Mouse (Mus musculus) heart, embryonic 10.5 days (tissue): Measurements from ENCODE around the gene Galp. TPM values are rescaled to one million over a fixed set of nuclear protein-coding genes. Genes with fewer than 3 reads are reported as not detected.
"Not testable (repeated sequence)": the region's sequence is repeated elsewhere in the genome, so short reads cannot be mapped to it uniquely, and the experiment has no call there.

Experiments
- DNase-seq: peaks from one replicate; pipeline ENCODE4 v3.0.0-alpha.2; 2017; ENCODE audit warnings: low spot score
- H3K27ac ChIP-seq: fragments of 300-500 bp; sonication (generic); 2 replicates; pipeline ENCODE4 v1.5.1; 2016; ENCODE audit warnings: mild to moderate bottlenecking
- H3K27me3 ChIP-seq: fragments of 300-500 bp; sonication (generic); 2 replicates; pipeline ENCODE4 v1.6.1; 2016; ENCODE audit warnings: mild to moderate bottlenecking; ENCODE audit not compliant: poor library complexity, insufficient read depth, severe bottlenecking
- H3K36me3 ChIP-seq: fragments of 300-500 bp; sonication (generic); 2 replicates; pipeline ENCODE4 v1.6.1; 2016; ENCODE audit warnings: mild to moderate bottlenecking, moderate library complexity
- H3K4me1 ChIP-seq: fragments of 300-500 bp; sonication (generic); 2 replicates; pipeline ENCODE4 v1.6.1; 2016; ENCODE audit warnings: mild to moderate bottlenecking
- H3K4me3 ChIP-seq: fragments of 300-500 bp; sonication (generic); 2 replicates; pipeline ENCODE4 v1.5.1; 2016; ENCODE audit warnings: mild to moderate bottlenecking, moderate library complexity
- H3K9me3 ChIP-seq: fragments of 300-500 bp; sonication (generic); 2 replicates; pipeline ENCODE4 v1.6.1; 2016; ENCODE audit warnings: mild to moderate bottlenecking, moderate library complexity
- WGBS: fragments of 180-500 bp; shearing (Covaris S2); methylation state at CpG from one replicate; pipeline ENCODE4 v1.1.7; 2016; 5-methylcytosine and 5-hydroxymethylcytosine counted together
- polyA plus RNA-seq: library from polyadenylated mRNA; unstranded; fragments of >200 nt; fragmentation: Nextera tagmentation; extraction: Ambion mirVana; gene quantifications from 2 replicates; pipeline ENCODE4 v1.2.1, GENCODE M21; 2016

The Galp gene
- polyA plus RNA-seq, 1 experiment from 2014 or later: not detected

DNA sequence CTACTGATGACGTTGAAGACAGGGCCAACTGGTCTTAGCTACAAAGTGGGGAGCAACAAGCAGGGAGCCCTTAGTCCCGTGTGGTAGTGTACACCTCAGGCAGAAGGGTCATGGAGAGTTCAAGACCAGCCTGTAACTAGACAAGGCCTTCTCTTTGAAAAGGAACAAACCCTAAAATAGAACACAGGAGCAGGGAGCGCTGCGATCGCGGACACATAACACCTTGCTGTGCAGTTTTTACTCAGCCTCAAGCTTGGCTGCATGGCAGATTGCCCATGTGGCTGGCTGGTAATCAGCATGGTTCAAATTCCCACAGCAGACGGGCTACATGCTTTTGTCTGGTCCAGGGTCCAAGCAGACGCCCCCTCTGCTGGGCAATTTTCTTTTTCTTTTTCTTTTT is 12.4 kb upstream of the Galp start:
- Histone ChIP-seq H3K27ac (no peak overlapping the region), H3K9me3 (peaks cover 6% of the 10 kb centered on the region; the same call in 1 of the 2 replicates), H3K4me1 (0 out of 2 replicates have a peak, but pooled peaks cover 4% of the 10 kb centered on the region), H3K27me3 (peaks cover 16% of the 10 kb centered on the region), H3K4me3 (no peak overlapping the region), H3K36me3 (peaks cover 61% of the 10 kb centered on the region)
- 69% methylated on average over 8 of the region's 8 CpGs for WGBS
- DNase-seq: no peak

DNA sequence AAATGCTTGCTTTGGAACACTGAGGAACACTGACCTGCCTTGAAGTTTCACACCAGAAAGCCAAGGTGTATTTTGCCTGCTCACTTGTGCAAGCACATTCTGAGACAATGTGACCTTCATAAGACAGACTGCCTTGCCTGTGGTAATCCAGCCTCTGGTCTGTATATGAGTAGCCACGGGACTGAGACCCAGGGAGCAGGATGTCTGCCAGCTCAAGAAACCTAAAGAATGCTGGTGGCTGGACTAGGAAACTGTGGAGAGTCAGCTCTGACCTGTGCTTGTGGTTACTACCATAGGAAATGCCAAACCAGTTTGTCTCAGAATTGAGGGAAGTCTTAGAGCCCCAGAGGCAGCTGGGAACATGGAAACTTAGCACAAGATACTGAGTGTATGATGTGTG is 11.5 kb upstream of the Galp start:
- no peak overlapping the region for H3K4me3 ChIP-seq
- peaks cover 67% of the 10 kb centered on the region for H3K36me3 ChIP-seq
- WGBS: 97% methylated on average over 1 of the region's 1 CpGs
- DNase-seq: no peak
- peaks cover 24% of the 10 kb centered on the region for H3K27me3 ChIP-seq
- 0 out of 2 replicates have a peak, but pooled peaks cover 6% of the 10 kb centered on the region for H3K4me1 ChIP-seq
- no peak overlapping the region for H3K27ac ChIP-seq
- H3K9me3 ChIP-seq: peaks cover 10% of the 10 kb centered on the region; the same call in 1 of the 2 replicates

DNA sequence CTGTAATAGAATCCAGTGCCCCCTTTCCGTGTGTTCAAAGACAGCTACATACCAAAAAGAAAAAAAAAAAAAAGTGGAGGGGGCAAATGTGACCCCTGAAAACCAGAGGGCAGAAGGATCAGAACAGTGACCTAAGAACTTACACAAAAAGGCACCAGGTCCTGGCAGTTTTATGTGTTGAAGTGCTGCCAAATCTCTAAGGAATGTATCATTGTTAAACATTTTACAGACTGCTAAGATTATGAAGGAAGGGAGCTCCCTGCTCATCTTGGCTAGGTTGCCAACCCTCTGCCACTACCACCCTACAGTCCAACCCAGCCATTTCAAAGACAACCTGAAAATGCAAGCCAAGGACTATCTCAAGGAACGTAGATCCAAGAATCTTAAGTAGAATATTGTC is 10.7 kb upstream of the Galp start:
- Histone ChIP-seq H3K4me1 (0 out of 2 replicates have a peak, but pooled peaks cover 6% of the 10 kb centered on the region), H3K9me3 (peaks cover 10% of the 10 kb centered on the region; the same call in 1 of the 2 replicates), H3K27me3 (peaks cover 25% of the 10 kb centered on the region), H3K27ac (no peak overlapping the region), H3K4me3 (no peak overlapping the region), H3K36me3 (peaks cover 67% of the 10 kb centered on the region)
- 82% methylated on average over 2 of the region's 2 CpGs for WGBS
- no peak for DNase-seq

DNA sequence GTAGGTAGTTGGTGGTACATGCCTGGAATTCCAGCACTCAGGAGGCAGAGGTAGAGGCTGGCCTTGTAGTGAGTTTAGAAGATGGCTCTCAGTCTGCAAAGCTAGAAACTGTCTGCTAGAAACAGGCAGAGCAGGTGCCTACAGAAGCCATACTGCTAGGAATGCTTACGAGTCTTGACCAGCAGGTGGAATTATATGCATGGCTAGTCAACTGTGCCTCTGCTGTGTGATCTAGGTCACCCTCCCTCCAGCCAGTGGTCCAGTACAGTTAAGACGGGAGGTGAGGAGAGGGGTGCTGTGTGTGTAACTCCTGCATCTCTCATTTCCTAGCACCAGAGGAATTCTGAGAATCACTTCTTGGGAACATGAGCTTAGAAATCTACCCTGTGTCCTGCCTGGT is 10.1 kb upstream of the Galp start:
- 77% methylated on average over 2 of the region's 2 CpGs for WGBS
- DNase-seq: no peak
- peaks cover 67% of the 10 kb centered on the region for H3K36me3 ChIP-seq
- no peak overlapping the region for H3K4me3 ChIP-seq
- no peak overlapping the region for H3K27ac ChIP-seq
- peaks cover 10% of the 10 kb centered on the region; the same call in 1 of the 2 replicates for H3K9me3 ChIP-seq
- H3K4me1 ChIP-seq: 0 out of 2 replicates have a peak, but pooled peaks cover 6% of the 10 kb centered on the region
- H3K27me3 ChIP-seq: peaks cover 25% of the 10 kb centered on the region

DNA sequence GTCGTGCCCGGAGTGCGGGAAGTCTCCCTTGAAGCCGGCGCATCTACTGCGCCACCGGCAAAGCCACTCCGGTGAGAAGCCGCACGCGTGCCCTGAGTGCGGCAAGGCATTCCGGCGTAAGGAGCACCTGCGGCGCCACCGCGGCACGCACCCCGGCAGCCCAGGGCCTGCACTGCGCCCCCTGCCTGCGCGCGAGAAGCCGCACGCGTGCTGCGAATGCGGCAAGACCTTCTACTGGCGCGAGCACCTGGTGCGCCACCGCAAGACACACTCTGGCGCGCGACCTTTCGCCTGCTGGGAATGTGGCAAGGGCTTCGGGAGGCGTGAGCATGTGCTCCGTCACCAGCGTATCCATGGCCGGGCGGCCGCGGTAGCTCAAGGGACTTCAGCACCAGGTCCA is 7.3 kb upstream of the Galp start:
- Histone ChIP-seq H3K36me3 (peaks cover 57% of the 10 kb centered on the region), H3K4me3 (peak overlapping the region; percentile 35), H3K4me1 (0 out of 2 replicates have a peak, but pooled peaks cover 6% of the 10 kb centered on the region), H3K27me3 (peaks cover 25% of the 10 kb centered on the region), H3K9me3 (peaks cover 10% of the 10 kb centered on the region; the same call in 1 of the 2 replicates), H3K27ac (no peak overlapping the region)
- DNase-seq: no peak
- 27% methylated on average over 45 of the region's 45 CpGs for WGBS

DNA sequence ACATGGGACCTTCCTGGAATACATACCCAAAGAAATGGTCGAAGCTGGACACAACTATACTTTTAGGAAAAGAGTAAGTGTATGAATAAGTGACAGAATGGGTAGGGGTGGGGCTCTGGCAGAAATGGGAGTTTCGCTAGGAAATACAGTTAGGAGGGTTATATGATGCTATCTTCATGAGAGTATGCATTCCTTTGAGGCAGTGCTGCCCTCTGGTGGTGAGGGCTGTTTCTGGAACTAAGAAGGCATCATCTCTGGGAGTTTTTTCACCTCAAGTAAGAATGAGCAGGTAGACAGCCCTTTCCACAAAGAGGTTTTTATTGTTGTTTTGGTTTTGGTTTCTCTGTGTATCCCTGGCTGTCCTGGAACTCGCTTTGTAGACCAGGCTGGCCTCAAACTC is 5.5 kb upstream of the Galp start:
- peaks cover 25% of the 10 kb centered on the region for H3K27me3 ChIP-seq
- H3K36me3 ChIP-seq: peaks cover 41% of the 10 kb centered on the region
- peaks cover 10% of the 10 kb centered on the region; the same call in 1 of the 2 replicates for H3K9me3 ChIP-seq
- no peak overlapping the region for H3K4me3 ChIP-seq
- 37% methylated on average over 3 of the region's 3 CpGs for WGBS
- 0 out of 2 replicates have a peak, but pooled peaks cover 6% of the 10 kb centered on the region for H3K4me1 ChIP-seq
- DNase-seq: no peak
- H3K27ac ChIP-seq: no peak overlapping the region

DNA sequence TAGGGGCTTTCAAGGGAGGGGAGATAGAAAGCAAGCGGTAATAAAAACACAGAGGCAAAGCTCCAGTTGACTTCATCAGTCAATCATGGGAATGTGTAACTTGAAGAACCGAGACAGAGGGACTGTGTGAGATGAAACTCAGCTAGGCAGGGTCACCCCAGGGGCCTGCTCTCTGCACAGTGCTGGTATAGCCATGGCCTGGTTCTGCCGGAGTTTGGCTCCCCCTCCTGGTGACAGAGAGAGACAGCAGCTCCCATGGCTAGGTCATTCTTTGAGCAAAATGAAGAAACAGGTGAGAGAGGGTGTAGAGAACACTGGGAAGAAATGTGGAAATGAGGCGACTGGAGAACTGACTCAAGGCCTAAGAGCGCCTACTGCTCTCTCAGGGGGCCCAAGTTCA is 2.8 kb upstream of the Galp start:
- WGBS: 19% methylated on average over 5 of the region's 5 CpGs
- H3K36me3 ChIP-seq: peaks cover 13% of the 10 kb centered on the region
- DNase-seq: no peak

DNA sequence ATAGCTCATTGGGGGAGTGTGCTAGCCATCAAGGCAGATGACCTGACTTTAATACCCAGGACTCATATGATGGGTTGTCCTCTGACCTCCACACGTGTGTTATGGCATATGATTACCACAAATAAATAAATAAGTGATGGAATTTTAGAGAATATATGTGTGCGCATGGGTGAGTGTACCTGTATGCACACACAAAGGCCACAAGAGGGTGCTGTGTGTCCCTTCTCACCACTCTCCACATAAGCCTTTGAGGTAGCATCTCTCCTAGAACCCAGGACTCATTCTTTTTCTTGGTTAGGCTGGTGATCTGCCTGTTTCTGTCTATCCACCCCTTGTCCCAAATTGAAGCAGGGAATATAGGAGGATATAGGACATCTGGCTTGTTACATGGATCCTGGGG is 1.1 kb upstream of the Galp start:
- Histone ChIP-seq H3K36me3 (no peaks in the 10 kb centered on the region), H3K9me3 (no peaks in the 10 kb centered on the region), H3K27me3 (no peaks in the 10 kb centered on the region), H3K4me1 (no peaks in the 10 kb centered on the region), H3K27ac (no peak overlapping the region), H3K4me3 (no peak overlapping the region)
- 56% methylated on average over 2 of the region's 2 CpGs for WGBS
- DNase-seq: no peak

More for the DNA sequence above, 2.8 kb upstream of the Galp start:
- peaks cover 9% of the 10 kb centered on the region; the same call in 1 of the 2 replicates for H3K9me3 ChIP-seq
- H3K27me3 ChIP-seq: peaks cover 13% of the 10 kb centered on the region
- H3K27ac ChIP-seq: no peak overlapping the region
- 0 out of 2 replicates have a peak, but pooled peaks cover 5% of the 10 kb centered on the region for H3K4me1 ChIP-seq
- no peak overlapping the region for H3K4me3 ChIP-seq

DNA sequence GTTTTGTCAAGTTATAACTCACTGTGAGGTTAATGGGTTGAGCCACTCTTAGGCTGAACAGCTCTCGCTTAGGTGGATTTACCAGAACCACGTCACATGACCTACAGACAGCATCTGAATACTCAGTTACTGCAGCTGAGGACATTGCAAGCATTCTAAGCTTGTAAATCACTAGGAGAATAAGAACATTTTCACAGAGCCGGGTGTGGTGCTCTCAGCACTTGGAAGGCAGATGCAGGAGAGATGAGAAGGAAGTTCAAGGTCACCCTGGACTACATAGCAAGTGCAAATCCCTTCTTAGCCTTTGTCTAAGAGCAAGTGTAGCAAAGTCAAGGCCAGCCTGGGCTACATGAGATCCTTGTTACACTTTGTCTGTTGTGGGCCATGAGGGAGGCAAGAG is 7.3 kb downstream of the Galp start:
- 72% methylated on average over 3 of the region's 3 CpGs for WGBS
- Histone ChIP-seq H3K4me1 (no peaks in the 10 kb centered on the region), H3K27me3 (no peaks in the 10 kb centered on the region), H3K9me3 (no peaks in the 10 kb centered on the region), H3K36me3 (no peaks in the 10 kb centered on the region), H3K27ac (no peak overlapping the region), H3K4me3 (no peak overlapping the region)
- DNase-seq: no peak

DNA sequence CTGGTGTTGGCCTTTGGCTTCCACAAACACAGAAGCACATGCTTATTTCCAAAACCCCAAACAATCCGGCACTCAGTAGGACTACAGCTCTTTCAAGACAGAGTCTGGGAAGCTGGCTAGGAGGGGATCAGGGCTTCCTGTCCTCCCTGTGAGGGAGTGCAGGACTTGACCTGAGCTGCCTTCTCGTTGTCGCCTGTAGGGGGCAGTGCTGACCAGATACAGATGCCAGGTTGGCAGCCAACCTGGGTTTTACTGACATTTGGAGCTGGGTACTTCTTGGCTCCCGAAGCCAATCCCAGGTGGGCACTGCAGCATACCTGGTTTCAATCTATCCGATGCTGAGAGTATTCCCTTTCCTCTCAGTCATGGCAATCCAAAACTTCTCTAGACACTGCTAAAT is 16.3 kb downstream of the Galp start:
- Histone ChIP-seq H3K27ac (no peak overlapping the region), H3K4me3 (no peak overlapping the region), H3K4me1 (no peaks in the 10 kb centered on the region), H3K27me3 (no peaks in the 10 kb centered on the region), H3K9me3 (peaks cover 14% of the 10 kb centered on the region), H3K36me3 (no peaks in the 10 kb centered on the region)
- WGBS: 38% methylated on average over 5 of the region's 5 CpGs
- no peak for DNase-seq

DNA sequence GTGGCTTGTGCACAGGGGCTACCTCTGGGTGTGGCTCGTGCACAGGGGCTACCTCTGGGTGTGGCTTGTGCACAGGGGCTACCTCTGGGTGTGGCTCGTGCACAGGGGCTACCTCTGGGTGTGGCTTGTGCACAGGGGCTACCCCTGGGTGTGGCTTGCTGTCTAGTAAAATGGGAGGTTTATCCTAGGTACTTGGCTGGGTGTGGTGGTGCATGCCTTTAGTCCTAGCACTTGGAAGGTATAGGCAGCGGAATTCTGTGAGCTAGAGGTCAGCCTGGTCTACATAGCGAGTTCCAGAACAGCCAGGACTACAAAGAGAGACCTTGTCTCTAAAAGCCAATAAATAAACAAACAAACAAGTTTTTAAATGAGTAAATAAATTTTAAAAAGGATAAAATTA is 17.8 kb downstream of the Galp start:
- H3K9me3 ChIP-seq: peaks cover 14% of the 10 kb centered on the region
- DNase-seq, H3K4me1 ChIP-seq, H3K36me3 ChIP-seq, H3K27me3 ChIP-seq, H3K4me3 ChIP-seq, H3K27ac ChIP-seq: not testable (repeated sequence)
- 79% methylated on average over 4 of the region's 4 CpGs for WGBS

DNA sequence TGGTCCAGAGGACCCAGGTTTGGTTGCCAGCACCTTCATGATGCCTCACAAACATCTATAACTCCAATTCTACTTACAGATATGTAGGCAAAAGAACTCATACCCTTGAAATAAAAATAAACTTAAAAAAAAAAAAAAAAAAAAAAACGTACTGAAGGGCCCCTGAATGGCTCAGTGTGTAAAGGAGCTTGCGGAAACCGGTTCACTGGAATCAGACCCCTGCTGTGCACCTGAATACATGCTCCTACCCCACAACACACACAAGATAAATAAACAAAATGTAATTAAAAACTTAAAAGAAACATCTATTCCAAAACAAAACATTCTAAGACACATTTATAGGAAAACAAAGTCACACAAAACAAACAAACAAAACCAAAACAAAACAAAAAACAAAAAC is 23.3 kb downstream of the Galp start:
- Histone ChIP-seq H3K4me1 (no peaks in the 10 kb centered on the region), H3K27me3 (no peaks in the 10 kb centered on the region), H3K4me3 (no peak overlapping the region), H3K27ac (no peak overlapping the region), H3K36me3 (no peaks in the 10 kb centered on the region), H3K9me3 (peaks cover 10% of the 10 kb centered on the region)
- no peak for DNase-seq
- WGBS: 60% methylated on average over 3 of the region's 3 CpGs

DNA sequence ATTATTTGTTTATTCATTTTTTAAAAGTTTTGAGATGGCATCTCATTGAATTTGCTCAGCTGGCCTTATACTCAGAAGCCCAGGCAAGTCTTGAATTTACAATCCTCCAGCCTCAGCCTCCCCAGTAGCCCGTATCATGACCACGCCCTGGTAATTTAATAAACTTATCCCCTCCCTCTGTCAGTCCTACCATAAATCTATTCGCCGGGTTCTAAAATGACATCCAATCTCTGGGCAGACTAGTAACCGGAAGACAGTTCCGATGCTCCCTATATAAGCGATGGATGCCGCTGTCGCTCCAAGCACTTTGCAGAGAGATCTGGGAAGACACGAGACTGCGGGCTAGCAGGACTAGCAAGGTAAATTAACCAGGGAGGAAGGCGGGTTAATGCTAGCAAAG is 25.1 kb downstream of the Galp start, which contains the start of gene Zscan5b:
Zscan5b (plus strand) TSS at position 301 of the 400 bp plus-strand sequence.
- DNase-seq: no peak
- Histone ChIP-seq H3K27me3 (no peaks in the 10 kb centered on the region), H3K27ac (no peak within 1 kb of the TSS), H3K4me3 (no peak within 1 kb of the TSS), H3K4me1 (no peaks in the 10 kb centered on the region), H3K9me3 (peaks cover 10% of the 10 kb centered on the region), H3K36me3 (no peaks in the 10 kb centered on the region)
- WGBS: 88% methylated on average over 12 of the region's 12 CpGs

DNA sequence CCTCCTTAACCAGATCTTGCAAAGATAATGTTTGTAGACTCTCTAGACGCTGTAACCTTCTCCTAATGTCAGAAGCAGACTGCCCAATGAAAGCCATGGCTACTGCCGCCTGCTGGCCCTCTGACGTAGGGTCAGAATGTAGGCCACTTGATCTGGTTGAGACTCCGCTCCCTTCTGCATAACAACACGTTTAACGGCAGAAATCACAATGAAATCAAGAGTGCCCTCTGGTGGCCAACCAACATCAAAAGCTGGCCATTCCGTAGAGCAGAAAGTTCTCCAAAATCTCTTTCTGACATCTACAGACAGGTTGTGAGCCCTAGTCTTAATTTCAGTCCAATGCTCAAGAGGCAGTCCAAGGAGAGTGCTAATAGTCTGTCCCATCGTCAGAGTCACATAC is 31.6 kb downstream of the Galp start:
- not testable (repeated sequence) for H3K27me3 ChIP-seq, H3K36me3 ChIP-seq, H3K4me3 ChIP-seq, H3K27ac ChIP-seq, H3K4me1 ChIP-seq, H3K9me3 ChIP-seq, DNase-seq
- 55% methylated on average over 8 of the region's 8 CpGs for WGBS
